Comparison of ENCODE assay signal across 23 mouse cellular contexts in genomic region chr12:86938571-86938970, GRCm38 (mm10). TPM values are rescaled to one million over a fixed set of nuclear protein-coding genes. Genes with fewer than 3 reads are reported as not detected.
DNase-seq lines count a peak whose midpoint lies in the region; ATAC-seq and TF ChIP-seq lines count a peak whose summit lies in the region.
"Had no signal": no experiment of that assay in that cellular context is flagged by ENCODE, and none has a peak within 500 bp of the region (broad histone marks: within the 10 kb centered on the region; RNA-seq: fewer than 3 reads in every experiment).

No protein-coding gene starts in this region.

- TF ChIP-seq EP300 in MEL (IDR thresholded peaks at IDR 0.05; ENCODE audit: low read depth in 1 of 2, low read length in 2 of 2), result 0 out of 4 replicates have a peak, but pooled peaks of 1 of the 2 experiments have one; percentile 14

- no peaks in the 10 kb centered on the region for H3K27me3 ChIP-seq in heart, embryonic 12.5 days (replicated peaks)
- peaks cover 7 to 9% of the 10 kb centered on the region in 2 experiments for H3K27me3 ChIP-seq in MEL (ENCODE audit: control insufficient read depth in 1 of 2, insufficient read depth in 2 of 2, low read length in 2 of 2)
- H3K27me3 ChIP-seq: embryonic facial prominence, embryonic 13.5 days had no signal

- no peak overlapping the region for H3K4me3 ChIP-seq in heart, embryonic 12.5 days
- H3K4me3 ChIP-seq in layer of hippocampus, adult 2 months, result no peak overlapping the region
- no peak overlapping the region for H3K4me3 ChIP-seq in MEL (ENCODE audit: control insufficient read depth in 1 of 2, insufficient read depth in 1 of 2, low read depth in 2 of 2, low read length in 2 of 2)
- H3K4me3 ChIP-seq: embryonic facial prominence, embryonic 13.5 days; limb, embryonic 13.5 days; liver, embryonic 13.5 days; midbrain, embryonic 10.5 days had no signal

- peak; percentile 67 to 83 for DNase-seq in heart, adult 9 months (ENCODE audit: low spot score in 2 of 2)
- DNase-seq in layer of hippocampus, adult 2 months (ENCODE audit: low spot score in 2 of 2), result no peak
- no peak for DNase-seq in layer of hippocampus, adult 8-10 months (ENCODE audit: low spot score in 2 of 2)
- DNase-seq in MEL (ENCODE audit: low read depth, low spot score), result no peak
- DNase-seq in lung, postnatal 36 days, result peak; percentile 64
- DNase-seq: adrenal gland, postnatal 14 days; cerebellum, adult 11 months; cerebellum, postnatal 14 days; layer of hippocampus, postnatal 36 days; liver, embryonic 13.5 days; retina, postnatal 1 day; right cerebral cortex, postnatal 4 days had no signal

- H3K4me1 ChIP-seq in heart, embryonic 12.5 days (replicated peaks), result peaks cover 22% of the 10 kb centered on the region
- peaks cover 0 to 5% of the 10 kb centered on the region in 2 experiments; a peak in 1 of 4 replicates for H3K4me1 ChIP-seq in MEL (ENCODE audit: control insufficient read depth in 1 of 2, insufficient read depth in 2 of 2, low read length in 2 of 2)
- H3K4me1 ChIP-seq: limb, embryonic 13.5 days; liver, embryonic 13.5 days had no signal

- WGBS in heart, embryonic 12.5 days, result 66% methylated on average over 9 of the region's 9 CpGs

- no peak overlapping the region for H3K27ac ChIP-seq in heart, embryonic 12.5 days (ENCODE audit: poor library complexity, severe bottlenecking)
- peak overlapping the region; percentile 55; the same call in 1 of the 2 replicates for H3K27ac ChIP-seq in layer of hippocampus, adult 2 months
- no peak overlapping the region for H3K27ac ChIP-seq in MEL (ENCODE audit: control insufficient read depth, low read depth, low read length)
- H3K27ac ChIP-seq: embryonic facial prominence, embryonic 13.5 days; limb, embryonic 13.5 days; liver, embryonic 13.5 days; midbrain, embryonic 10.5 days; stomach, postnatal 0 days had no signal

- TF ChIP-seq CTCF in layer of hippocampus, adult 2 months (conservative IDR thresholded peaks at IDR 0.05), result no peak
- no peak for TF ChIP-seq CTCF in MEL (IDR thresholded peaks at IDR 0.05 in 2 of 3, conservative IDR thresholded peaks at IDR 0.05 in 1 of 3; ENCODE audit: control insufficient read depth in 1 of 3, insufficient read depth in 1 of 3, low read depth in 2 of 3, low read length in 3 of 3, poor library complexity in 1 of 3, severe bottlenecking in 1 of 3)

- ATAC-seq in heart, embryonic 12.5 days (ENCODE audit: insufficient number of reproducible peaks, low FRiP score), result no peak
- ATAC-seq in megakaryocyte, adult 5-6 weeks (ENCODE audit: poor library complexity, severe bottlenecking), result no peak
- ATAC-seq: forebrain, embryonic 16.5 days; hindbrain, embryonic 16.5 days; intestine, embryonic 16.5 days had no signal

- TF ChIP-seq POLR2A in MEL (IDR thresholded peaks at IDR 0.05; ENCODE audit: control insufficient read depth in 1 of 2, insufficient read depth in 1 of 2, low read depth in 1 of 2, low read length in 2 of 2, poor library complexity in 1 of 2), result no peak

- no peak for TF ChIP-seq RAD21 in MEL (IDR thresholded peaks at IDR 0.05; ENCODE audit: low read depth, low read length)

- H3K9ac ChIP-seq in heart, embryonic 12.5 days, result no peak overlapping the region
- no peak overlapping the region for H3K9ac ChIP-seq in MEL (ENCODE audit: control insufficient read depth, low read depth, low read length, poor library complexity, severe bottlenecking)
- H3K9ac ChIP-seq: embryonic facial prominence, embryonic 13.5 days; limb, embryonic 13.5 days; liver, embryonic 13.5 days had no signal

- no peak overlapping the region for H3K4me2 ChIP-seq in heart, embryonic 12.5 days
- H3K4me2 ChIP-seq: embryonic facial prominence, embryonic 13.5 days; limb, embryonic 13.5 days; liver, embryonic 13.5 days had no signal

- H3K79me2 ChIP-seq in MEL (ENCODE audit: control insufficient read depth, insufficient read depth, low read length, poor library complexity), result no peaks in the 10 kb centered on the region

- H3K36me3 ChIP-seq in heart, embryonic 12.5 days, result no peaks in the 10 kb centered on the region
- H3K36me3 ChIP-seq in MEL (ENCODE audit: control insufficient read depth in 1 of 2, insufficient read depth in 2 of 2, low read length in 2 of 2), result peaks cover 0 to 2% of the 10 kb centered on the region in 2 experiments; a peak in 2 of 4 replicates
- H3K36me3 ChIP-seq: embryonic facial prominence, embryonic 13.5 days; limb, embryonic 13.5 days; liver, embryonic 13.5 days; midbrain, embryonic 10.5 days had no signal

- no peaks in the 10 kb centered on the region for H3K9me3 ChIP-seq in heart, embryonic 12.5 days (replicated peaks)
- no peaks in the 10 kb centered on the region for H3K9me3 ChIP-seq in MEL (replicated peaks; ENCODE audit: insufficient read depth, low read length)
- H3K9me3 ChIP-seq: embryonic facial prominence, embryonic 13.5 days; limb, embryonic 13.5 days; liver, embryonic 13.5 days had no signal

TF ChIP-seq in MEL, 35 proteins besides CTCF, POLR2A, EP300 and RAD21:
- TF ChIP-seq TAL1 (IDR thresholded peaks at IDR 0.05; ENCODE audit: low read length), result no peak
- TF ChIP-seq ETS1 (IDR thresholded peaks at IDR 0.05; ENCODE audit: low read depth, low read length), result 0 out of 2 replicates have a peak, but pooled peaks have one; percentile 25

RNA-seq across cellular contexts. Expression of gene Cipc, which starts 8.3 kb away (rescaled TPM):
- 28.9 and 29.3 TPM in 2 replicates for polyA plus RNA-seq in heart, embryonic 12.5 days (2016; fragmentation: Nextera tagmentation; extraction: Ambion mirVana)
- total RNA-seq in layer of hippocampus, adult 2 months (2021), result 10 to 100 TPM; 73.4 to 83.6 TPM
- 10 to 100 TPM; 70.7 to 89.0 (median 86.1) TPM for total RNA-seq in layer of hippocampus, adult 8-10 months (2022)
- total RNA-seq in MEL (2012; rRNA removed), result 22.5 and 24.8 TPM in 2 replicates
- polyA plus RNA-seq in MEL (2012; ENCODE audit: insufficient read depth in 1 of 2, insufficient read length in 2 of 2, low read depth in 1 of 2, low replicate concordance in 2 of 2, missing spikeins in 1 of 2), result 10 to 100 TPM; 27.5 to 98.1 TPM
- 12.0 and 12.9 TPM in 2 replicates for total RNA-seq in megakaryocyte, adult 5-6 weeks (2015)
- total RNA-seq in megakaryocyte, adult 5-6 weeks (2017), result 8.9 and 11.0 TPM in 2 replicates

RNA-seq across cellular contexts. Expression of gene Zdhhc22, which starts 51.7 kb away (rescaled TPM):
- polyA plus RNA-seq in heart, embryonic 12.5 days (2016; fragmentation: Nextera tagmentation; extraction: Ambion mirVana), result not detected in 2 replicates
- 1 to 10 TPM; 8.6 to 9.0 TPM for total RNA-seq in layer of hippocampus, adult 2 months (2021)
- total RNA-seq in layer of hippocampus, adult 8-10 months (2022), result 10 to 100 TPM; 12.3 to 18.3 (median 13.7) TPM
- total RNA-seq in MEL (2012; rRNA removed), result not detected in 2 replicates
- under 1 TPM in 1 of 2 experiments, not detected in 1; 0.10 TPM for polyA plus RNA-seq in MEL (2012; ENCODE audit: insufficient read depth in 1 of 2, insufficient read length in 2 of 2, low read depth in 1 of 2, low replicate concordance in 2 of 2, missing spikeins in 1 of 2)
- total RNA-seq in megakaryocyte, adult 5-6 weeks (2015), result not detected in 2 replicates
- not detected in 2 replicates for total RNA-seq in megakaryocyte, adult 5-6 weeks (2017)
- total RNA-seq: granulocyte monocyte progenitor cell, adult 5-6 weeks; hematopoietic stem cell, adult 5-6 weeks had no signal
- polyA plus RNA-seq: limb, embryonic 13.5 days; liver, embryonic 13.5 days had no signal

RNA-seq across cellular contexts. Expression of gene Irf2bpl, which starts 54.0 kb away (rescaled TPM):
- 57.8 and 59.5 TPM in 2 replicates for polyA plus RNA-seq in heart, embryonic 12.5 days (2016; fragmentation: Nextera tagmentation; extraction: Ambion mirVana)
- 10 to 100 TPM; 69.8 to 70.2 TPM for total RNA-seq in layer of hippocampus, adult 2 months (2021)
- total RNA-seq in layer of hippocampus, adult 8-10 months (2022), result 10 to 100 TPM; 61.7 to 72.0 (median 66.8) TPM
- 6.9 and 8.2 TPM in 2 replicates for total RNA-seq in MEL (2012; rRNA removed)
- 1 to 10 TPM in 1 of 2 experiments, not detected in 1; 8.0 TPM for polyA plus RNA-seq in MEL (2012; ENCODE audit: insufficient read depth in 1 of 2, insufficient read length in 2 of 2, low read depth in 1 of 2, low replicate concordance in 2 of 2, missing spikeins in 1 of 2)
- 3.0 and 3.6 TPM in 2 replicates for total RNA-seq in megakaryocyte, adult 5-6 weeks (2015)
- 1.4 and 3.5 TPM in 2 replicates for total RNA-seq in megakaryocyte, adult 5-6 weeks (2017)

Comparison
In these comparisons a context has a peak if more than half of its experiments do, and no peak if none do; other contexts are left out.
1. DNase-seq: peak in heart, adult 9 months (2 of 2) and lung, postnatal 36 days (single experiment); none in layer of hippocampus, adult 2 months (0 of 2), layer of hippocampus, adult 8-10 months (0 of 2) and MEL (single experiment).